Mouse (Mus musculus) neural tube, embryonic 10.5 days (tissue): ENCODE data around the gene Gab3.
A peak's percentile ranks its signal among the peaks of the same experiment; 100 is the strongest.

Experiments used
- DNase-seq: peaks from one replicate; pipeline ENCODE4 v3.0.0-alpha.2; 2017; ENCODE audit warnings: low spot score; ENCODE audit errors: extremely low spot score

Gene Gab3

DNA sequence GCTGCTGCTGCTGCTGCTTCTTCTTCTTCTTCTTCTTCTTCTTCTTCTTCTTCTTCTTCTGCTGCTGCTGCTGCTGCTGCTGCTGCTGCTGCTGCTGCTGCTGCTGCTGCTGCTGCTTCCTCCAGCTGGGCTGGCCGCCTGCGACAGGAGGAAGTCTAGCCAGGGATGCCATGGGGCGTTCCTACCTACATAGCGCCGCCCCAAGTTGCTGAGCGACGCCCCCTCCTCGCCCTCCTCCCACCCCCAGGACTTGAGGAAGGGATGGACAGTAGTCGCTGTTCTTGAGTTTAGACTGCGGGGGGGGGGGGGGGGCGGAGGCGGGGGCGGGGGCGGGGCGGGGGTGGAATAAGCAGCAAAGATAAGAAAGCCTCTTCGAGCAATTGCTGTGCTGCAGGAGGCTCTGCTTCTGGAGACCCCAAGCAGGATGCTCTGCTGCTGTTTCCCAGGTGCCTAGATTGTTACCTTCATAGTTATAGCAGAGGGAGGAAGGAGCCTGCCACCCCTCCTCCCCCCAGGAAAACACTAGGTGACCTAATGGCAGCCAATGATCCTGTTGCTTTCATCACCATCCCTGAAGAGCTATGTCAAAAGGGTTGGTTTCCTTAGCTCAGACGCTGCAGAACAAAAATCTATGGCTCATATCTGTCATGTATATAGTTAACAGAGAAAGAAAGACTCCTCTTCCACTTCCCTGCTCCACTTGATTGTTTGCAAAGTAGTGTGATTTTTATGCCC lies at the start of gene Gab3:
Gab3 (minus strand) TSS at position 685 of the 735 bp plus-strand sequence.
- DNase-seq, result peak; percentile 27

DNA sequence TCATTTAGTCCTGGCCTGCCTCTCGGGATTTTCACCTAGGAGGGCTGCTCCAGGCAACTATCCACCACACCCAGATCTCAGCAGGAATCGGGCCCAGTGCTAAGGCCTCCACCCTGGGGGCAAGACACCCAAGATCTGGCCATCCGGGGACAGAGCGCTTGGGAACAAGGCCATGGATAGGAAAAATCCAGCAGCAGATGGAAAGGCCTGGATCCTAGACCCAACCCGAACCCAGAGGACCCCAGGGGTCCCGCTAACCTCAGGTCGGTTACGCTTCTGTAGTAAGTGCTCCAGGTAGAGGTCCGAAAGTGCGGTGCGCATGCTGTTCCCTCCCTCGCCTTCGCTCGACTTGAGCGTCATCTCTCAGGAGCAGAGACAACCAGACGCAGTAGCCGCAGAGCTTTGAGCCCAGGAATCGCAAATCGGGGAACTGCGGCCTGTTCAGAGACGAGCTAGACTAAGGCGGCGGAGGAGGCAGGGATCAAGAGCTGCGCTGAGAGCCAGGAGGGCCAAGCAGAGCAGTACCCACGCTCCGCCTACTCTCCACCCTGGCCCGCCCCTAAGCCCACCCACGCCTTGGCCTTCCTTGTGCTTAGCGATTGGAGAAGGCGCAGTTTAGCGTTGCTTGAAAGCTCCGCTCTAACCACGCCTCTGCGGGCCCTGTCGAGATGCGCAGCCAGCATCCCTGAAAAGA lies 45.4 kb upstream of the Gab3 start, which contains the start of gene Mpp1:
Mpp1 (minus strand) TSS at position 550 of the 694 bp plus-strand sequence.
- DNase-seq, result peak; percentile 71

DNA sequence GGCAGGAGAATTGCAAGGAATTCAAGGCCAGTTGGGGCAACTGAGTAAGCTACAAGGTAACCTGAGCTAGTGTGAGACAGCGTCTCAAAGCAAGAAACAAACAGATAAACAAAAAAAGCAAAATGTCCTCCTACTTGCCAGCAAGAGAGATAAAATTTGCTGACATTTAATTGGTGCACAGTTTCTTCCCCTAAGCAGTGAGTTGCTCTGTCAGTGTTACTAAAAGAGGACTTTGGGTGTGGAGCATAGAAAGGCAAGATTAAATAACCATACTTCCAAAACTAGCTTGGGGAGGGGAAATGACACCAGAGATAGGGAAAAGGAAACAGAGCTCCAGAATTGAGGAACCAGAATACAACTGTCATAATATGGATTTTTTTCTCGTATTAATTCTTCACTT lies 44.2 kb upstream of the Gab3 start:
- DNase-seq, result no peak

DNA sequence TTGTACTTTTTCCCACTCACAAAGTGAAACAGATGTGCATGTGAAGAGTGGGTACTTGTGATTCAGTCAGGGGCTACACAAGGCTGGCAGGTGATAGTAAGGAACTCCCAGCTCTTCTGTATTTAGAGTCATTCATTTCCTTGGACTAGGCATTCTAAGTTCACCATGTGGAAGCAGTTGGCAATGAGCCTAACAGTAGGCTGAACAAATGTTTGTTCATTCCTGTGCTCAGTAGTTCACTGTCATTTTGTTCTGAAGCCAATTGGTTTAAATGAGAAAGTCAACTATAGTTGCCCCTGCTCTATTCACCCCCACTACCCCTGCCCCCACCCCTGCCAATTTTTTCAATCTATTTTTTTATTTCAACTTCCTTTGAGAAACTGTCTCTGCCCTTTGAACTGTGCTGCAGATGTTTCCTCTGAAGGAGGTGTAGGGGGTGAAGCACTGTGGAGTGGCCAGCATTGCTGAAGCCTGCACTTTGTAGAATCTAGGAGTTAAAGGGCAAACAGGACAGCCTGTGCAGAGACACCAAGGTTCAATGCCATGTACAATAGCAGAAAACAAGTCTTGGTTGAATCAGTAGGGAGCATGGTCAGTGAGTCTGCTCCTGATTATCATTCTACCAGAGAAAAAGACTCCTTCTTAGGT lies 43.2 kb upstream of the Gab3 start:
- DNase-seq, result no peak

DNA sequence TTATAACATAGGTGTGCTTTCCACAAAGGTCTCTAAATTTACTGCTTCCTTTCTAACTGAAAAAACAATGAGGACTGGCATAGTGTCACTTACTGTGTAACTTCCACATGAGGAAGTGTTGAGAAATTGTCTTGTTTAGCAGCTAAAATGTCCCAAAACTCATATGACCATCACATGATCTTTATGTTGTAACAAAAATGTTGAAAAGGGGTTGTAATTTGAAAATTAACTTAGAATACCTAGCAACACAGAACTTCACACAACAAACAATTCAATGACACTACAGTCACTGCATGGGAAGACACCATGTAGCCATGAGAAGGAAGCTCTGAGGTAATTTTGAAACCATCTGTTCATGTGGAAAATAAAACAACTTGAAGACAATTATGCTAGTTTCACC lies 41.6 kb upstream of the Gab3 start:
- no peak for DNase-seq

DNA sequence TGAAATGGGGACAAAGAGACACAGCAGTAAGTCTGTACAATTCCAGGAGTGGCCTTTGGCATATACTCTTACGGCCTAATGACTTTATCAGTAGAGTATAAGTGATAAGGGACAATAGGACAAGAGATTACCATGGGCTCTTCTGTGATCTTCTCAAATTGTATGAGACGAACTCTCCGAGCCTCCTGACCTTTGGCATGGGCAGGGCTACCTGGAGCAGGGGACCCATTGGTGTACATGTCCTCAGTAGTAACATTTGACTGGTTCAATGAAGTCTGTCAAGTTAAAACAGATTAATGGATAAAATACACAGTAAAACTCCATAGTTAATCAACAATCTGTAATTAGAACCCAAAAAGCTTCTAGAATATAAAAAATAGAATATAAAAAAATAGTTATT lies 40.3 kb upstream of the Gab3 start:
- DNase-seq, result no peak

DNA sequence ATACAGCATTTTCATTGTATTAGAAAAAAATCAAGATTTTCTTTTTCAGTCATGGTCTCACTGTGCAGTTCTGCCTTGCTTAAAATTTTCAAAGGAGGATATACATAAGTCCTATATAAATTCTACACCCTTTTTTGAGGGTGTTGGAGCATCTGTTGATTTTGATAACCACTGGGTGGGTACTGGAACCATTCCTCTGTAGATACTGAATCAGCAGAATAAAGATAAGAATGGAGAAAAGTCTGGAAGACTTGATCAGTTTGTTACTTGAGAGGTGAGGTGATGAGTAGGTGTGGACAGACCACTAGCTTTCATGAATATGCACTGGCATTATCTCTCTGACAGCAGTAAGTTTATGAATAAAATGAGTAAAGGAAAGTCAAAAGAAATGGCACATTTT lies 30.3 kb upstream of the Gab3 start:
- DNase-seq, result no peak

DNA sequence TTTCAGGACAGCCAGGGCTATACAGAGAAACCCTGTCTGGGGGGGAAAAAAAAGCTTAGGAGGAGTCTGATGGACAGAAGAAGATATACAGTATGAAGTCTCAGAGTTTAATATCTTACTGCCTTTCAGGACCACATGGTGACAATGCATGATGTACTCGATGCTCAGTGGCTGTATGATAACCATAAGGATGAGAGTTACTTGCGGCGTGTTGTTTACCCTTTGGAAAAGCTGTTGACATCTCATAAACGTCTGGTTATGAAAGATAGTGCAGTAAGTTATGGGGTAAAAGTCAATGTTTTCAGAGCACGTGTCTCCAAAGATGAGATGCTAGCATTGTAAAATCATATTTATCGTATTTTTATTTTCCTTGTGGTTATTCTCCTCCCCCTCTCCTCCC lies 17.0 kb upstream of the Gab3 start:
- DNase-seq, result no peak

DNA sequence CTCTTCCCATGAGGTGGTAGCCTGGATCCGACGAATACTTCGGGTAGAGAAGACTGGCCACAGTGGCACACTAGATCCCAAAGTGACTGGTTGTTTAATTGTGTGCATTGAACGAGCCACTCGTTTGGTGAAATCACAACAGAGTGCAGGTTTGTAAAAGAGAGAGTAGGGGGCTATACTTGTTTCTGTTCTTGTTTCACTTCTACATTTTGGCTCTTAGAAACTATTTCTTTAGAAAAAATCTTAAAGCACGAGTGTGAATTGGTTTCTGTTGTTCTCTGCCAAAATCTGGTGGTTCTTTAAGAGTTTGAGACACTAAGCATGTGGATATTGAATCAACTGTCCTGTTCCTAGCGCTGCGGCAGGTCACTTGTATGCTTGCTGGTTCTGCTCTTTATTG lies 13.5 kb upstream of the Gab3 start:
- DNase-seq, result no peak

DNA sequence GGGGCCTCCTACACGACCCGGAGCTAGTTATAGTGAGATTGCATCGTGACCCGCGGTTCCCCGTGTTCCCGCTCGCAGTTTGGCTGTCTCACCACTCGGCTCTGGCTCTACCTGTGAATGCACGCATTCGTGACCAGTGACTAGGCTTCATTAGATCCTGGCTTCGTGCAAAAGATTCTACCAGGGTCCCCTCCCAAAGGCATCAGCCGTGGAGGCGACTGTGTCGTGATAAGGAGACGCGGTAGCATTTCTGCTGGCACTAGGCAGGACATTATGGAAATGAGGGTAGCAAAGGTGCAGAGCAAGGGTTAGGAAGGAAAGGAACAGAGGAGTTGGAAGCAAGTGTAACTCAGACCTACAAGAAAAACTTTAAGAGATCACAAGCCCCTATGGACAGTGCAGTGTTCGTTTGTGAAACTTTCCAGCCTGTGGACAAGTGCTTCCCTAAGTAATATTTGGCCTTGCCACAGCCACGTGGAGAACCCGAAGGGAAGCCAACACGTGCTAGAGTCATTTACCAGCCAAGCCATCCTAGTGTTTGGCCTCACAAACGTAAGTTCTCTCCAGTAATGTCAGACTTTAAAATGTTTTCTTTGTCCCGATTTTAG lies 11.0 kb upstream of the Gab3 start:
- no peak for DNase-seq

DNA sequence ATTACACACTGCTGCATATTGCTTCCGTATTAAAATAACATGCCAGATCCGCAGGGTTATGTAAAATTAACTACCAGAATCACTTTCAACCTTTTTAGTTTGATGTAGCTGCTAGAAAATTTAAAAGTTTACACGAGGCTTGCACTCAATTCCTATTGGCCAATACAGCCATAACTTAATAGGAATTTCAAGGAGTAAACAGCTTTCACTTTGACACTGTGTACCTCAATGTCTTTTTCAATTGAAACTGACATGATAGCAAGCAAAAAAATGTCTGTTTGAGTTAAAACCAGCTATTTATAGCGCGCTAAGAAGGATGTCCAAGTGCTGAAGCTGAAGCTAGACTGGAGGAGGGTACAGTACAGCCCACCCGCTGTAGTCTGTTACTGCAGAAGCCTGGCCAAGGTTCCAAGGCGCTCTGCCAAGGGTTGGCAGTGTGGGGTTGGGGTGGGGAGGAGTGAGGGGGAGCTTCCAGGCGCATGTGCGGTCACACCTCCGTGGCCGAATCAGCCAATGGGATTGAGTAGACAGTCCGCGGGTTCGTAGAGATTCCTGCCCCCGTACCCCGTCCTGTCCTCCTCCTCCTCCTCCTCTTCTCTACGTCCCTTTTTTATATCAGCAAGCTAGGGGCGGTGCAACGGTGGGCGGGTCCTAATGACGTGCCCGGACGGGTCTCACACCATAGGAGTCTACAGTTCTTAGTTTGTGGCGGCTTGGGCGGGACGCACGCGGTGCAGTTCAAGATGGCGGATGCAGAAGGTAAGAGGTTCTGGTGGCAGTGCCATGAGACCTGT lies 10.3 kb upstream of the Gab3 start, which contains the start of gene Dkc1:
Dkc1 (plus strand) TSS at position 486 of the 794 bp plus-strand sequence.
- peak; percentile 81 for DNase-seq

DNA sequence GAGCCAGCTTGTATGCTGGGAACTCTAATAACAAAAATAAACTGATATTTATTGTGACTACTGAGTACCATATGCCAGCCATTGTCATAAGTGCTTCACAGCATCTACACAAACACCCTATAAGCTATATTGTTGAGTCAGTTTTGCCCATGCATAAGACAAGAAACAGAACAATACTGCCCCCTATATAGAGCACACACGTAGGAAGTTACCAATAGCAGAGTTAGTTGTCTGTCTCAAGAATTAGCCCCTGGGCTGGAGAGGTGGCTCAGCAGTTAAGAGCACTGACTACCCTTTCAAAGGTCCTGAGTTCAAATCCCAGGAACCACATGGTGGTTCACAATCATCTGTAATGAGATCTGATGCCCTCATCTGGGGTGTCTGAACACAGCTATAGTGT lies 396 bp upstream of the Gab3 start:
- DNase-seq, result no peak

DNA sequence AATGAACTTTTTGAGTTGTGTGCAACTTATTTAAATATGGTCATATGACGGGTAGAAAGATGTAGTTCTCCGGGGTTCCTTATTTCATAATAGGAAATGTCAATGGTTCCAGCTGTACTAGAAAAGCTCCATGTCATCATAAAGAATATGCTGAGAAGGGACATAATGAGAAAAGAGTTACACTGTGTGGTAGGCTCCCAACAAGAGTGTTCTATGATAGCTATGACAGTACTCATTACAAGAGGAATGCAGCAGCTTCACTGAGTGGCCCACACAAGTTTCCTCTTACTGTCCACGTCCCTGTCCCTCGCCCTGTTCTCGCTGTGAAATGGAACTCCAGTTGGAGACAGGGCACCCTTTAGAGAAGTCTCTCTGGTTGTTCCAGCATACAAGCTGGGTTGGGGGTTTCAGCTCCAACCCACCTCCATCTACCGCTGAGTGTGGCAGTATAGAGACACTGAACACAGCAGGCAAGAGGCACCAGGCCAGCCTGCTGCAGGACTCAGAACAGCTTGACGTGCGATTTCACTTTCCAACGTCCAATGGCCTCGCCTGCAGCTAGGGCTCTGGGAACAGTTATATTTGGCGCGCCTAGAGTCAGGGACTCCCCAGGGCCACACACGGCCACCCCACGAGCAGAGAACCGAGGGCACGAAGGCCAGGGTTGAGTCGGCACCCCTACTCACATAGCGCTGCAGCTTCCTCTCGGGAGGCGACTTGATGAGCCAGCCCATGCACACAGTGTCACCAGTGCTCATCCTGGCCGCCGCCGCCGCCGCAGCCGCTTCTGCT lies 1.1 kb downstream of the Gab3 start:
- peak; percentile 33 for DNase-seq

DNA sequence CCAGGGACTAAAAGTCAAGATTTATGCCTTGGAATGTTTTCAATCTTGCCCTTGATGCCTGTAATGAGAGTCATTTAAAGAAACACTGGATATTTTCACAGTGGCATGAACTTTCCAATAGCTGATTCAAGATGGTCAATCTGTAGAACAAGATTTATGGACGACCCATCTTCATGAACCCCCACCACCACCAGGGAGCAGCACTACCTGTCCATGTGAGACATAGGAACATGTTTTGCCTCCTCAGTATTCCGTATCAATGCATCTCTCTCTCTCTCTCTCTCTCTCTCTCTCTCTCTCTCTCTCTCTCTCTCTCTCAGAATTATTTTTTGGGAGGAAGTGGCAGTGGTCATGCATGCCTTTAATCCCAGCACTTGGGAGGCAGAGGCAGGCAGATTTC lies 2.9 kb downstream of the Gab3 start:
- DNase-seq, result no peak

DNA sequence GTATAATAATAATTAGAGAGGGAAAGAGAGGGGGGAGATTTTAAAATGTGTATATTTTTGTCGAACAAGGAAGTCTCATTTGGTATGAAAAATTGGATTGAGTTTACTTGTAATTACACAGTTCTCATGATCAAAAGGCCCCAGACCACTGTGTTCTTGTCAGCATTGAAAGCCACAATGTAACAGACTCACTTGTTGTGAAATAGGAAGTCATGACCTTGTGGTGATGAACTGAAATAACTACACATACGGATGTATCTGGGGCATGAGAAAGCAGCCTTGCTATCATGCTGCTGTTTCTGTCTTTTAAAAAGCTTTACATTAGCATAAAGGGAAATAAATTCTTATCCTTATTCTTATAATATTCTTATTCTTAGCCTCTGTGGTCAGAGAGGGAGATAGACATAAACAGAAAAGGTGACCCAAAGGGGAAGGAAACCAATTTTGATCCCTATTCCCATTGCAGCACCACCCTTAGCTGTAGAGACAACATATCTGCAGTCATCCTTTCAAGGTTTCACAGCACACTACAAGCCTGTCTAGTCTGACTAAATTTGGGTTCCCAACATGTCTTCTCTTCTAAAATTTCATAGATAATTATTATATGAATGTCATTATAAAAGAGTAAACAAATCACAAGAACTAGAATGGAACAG lies 29.0 kb downstream of the Gab3 start:
- no peak for DNase-seq

DNA sequence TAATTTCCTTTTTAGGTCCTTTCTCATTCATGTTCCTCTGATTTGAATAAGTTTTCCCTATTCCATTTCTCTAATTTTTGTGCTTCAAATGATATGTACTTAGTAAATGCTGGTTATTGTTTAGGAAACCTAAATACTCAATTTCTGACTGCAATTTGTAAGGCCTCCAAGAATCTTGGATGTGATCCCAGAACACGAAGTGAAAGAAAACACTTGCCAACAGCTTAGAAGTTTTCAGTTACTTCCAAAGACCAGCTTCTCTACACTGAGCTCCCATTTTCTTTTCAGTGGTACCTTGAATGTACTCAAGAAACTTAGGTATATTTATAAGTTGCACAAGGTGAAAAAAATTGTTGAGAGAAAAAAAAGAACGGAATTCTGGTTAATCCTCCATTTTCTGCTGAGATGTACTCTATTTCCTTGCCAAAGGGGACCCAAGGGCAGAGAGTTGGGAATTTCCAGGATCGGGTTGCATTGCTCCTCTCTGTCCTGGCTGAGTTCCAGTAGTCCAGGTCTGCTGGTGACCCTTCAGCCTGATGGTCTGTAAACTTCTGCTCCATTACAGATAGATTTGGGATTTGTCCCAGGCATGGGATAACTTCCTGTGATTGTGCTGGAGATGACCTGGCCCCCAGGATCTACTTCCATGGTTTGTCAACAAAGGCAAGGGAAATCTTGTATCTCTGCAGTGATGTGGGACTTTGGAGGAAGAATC lies 38.2 kb downstream of the Gab3 start:
- no peak for DNase-seq

DNA sequence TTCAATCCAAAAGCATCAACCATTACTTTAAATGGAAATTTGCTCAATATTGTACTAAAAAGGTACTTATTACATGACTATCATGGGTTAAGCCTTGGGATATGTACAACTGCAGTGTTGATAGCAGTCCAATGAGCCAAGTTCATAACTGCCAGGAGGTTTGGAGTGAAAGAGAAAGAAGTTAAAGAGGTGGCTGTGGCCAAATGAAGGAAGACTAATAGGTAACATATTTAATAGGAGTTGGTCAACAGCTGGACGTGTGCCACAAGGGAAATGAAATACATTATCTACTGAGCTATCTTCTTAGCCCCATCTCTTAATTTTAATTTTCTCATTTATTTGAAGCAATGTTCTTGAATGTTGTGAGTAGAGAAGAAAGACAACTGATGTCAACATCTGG lies 39.3 kb downstream of the Gab3 start:
- DNase-seq, result no peak

DNA sequence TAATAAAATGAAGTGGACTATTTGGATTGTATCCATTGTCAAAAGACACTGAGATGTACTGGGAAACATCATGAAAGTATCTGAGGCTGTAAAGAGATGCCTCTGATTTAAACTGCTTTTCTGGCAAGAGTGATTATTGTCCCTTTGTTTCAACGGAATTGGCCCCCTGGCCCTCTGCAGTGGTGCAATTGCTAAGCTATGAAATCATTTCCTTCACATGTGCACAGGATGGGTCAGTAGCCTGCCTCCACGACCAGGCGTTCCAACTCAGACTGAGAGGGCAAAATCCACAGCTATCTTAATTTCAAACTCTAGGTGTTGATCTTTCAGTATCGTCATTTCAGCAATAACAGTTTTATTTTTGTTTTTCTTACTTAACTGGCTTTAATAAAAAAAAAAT lies 40.7 kb downstream of the Gab3 start:
- DNase-seq, result no peak

DNA sequence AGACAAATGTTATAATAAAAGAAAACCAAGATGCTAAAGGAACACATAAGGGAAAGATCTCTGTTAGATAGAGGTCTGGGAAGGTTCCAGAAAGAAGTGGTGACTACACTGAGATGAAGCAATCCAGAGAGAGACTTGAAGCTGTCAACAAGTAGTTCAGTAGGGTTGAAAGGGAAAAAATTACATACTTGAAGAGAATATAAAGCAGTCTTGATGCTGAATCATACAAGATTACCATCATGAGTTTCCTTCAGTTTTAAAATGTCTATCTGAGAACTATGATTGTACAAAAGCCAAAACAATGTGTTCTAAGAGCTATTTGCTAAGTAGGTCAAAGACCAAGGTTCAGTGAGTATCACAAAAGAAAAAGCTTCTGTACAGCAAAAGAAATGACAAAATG lies 48.6 kb downstream of the Gab3 start:
- DNase-seq, result no peak
